Mouse (Mus musculus) frontal cortex, postnatal 25 days (tissue): Measurements from ENCODE around the gene Gm3893.
"Not testable (repeated sequence)": the region's sequence is repeated elsewhere in the genome, so short reads cannot be mapped to it uniquely, and the experiment has no call there.

Experiments
- DNase-seq, 2 experiments: peaks; one replicate each; pipeline ENCODE4 v3.0.0; 2022; ENCODE audit warnings: low spot score in 2 of 2

The Gm3893 gene

GRCm38 (mm10) chr4:42090907-42091306, at the start of gene Gm3893:
Gene Gm3893 (plus strand): TSS chr4:42091207.
- DNase-seq = not testable (repeated sequence)

DNA sequence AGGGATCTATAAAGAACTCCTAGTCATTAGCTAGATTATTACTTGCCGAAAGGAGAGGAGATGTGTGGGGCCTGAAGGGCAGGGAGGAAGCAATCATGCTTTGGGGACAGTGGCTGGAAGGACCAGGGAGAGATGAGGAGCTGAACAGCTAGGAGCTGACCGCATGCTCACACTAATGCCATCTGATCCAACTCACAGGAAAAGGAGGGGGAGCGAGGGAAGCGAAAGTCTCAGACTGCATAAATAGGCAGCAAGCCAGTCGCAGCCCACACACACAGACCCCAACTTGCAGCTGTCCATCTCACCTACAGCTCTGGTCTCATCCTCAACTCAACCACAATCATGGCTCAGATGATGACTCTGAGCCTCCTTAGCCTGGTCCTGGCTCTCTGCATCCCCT, 23.5 kb downstream of the Gm3893 start, which contains the start of gene Gm13304:
TSS of gene Gm13304 (plus strand) at position 301 of the 400 bp plus-strand sequence.
- not testable (repeated sequence) for DNase-seq
